Mouse (Mus musculus) small intestine, adult 2 months (tissue): ENCODE measurements around the gene Dnali1. TPM values are rescaled to one million over a fixed set of nuclear protein-coding genes. Genes with fewer than 3 reads are reported as not detected.

Source experiments
- H3K27ac ChIP-seq: fragments of 200-500 bp; 2 replicates; pipeline ENCODE4 v1.5.1; 2012; ENCODE audit warnings: low read depth, low read length, control low read depth, inconsistent platforms; ENCODE audit not compliant: insufficient read depth
- H3K27me3 ChIP-seq: fragments of 200-500 bp; 2 replicates; pipeline ENCODE4 v1.6.1; 2012; ENCODE audit warnings: mild to moderate bottlenecking, moderate library complexity, low read length, inconsistent platforms; ENCODE audit not compliant: control insufficient read depth, insufficient read depth
- H3K36me3 ChIP-seq: fragments of 200-500 bp; 2 replicates; pipeline ENCODE4 v1.6.1; 2012; ENCODE audit warnings: mild to moderate bottlenecking, low read length, control low read depth, inconsistent platforms; ENCODE audit not compliant: control insufficient read depth, insufficient read depth
- H3K4me1 ChIP-seq: fragments of 200-500 bp; 2 replicates; pipeline ENCODE4 v1.6.1; 2012; ENCODE audit warnings: low read length, inconsistent platforms, mixed read lengths; ENCODE audit not compliant: control insufficient read depth, insufficient read depth, insufficient read length
- H3K4me3 ChIP-seq: fragments of 200-500 bp; 2 replicates; pipeline ENCODE4 v1.5.1; 2012; ENCODE audit warnings: low read depth, mild to moderate bottlenecking, control low read depth, inconsistent platforms, low read length, moderate library complexity
- CTCF ChIP-seq: fragments of 200-500 bp; IDR thresholded peaks from 2 replicates; pipeline ENCODE4 v1.5.1; 2012; ENCODE audit warnings: low read depth, mild to moderate bottlenecking, control low read depth, inconsistent platforms, low read length, moderate library complexity, mixed read lengths; ENCODE audit not compliant: insufficient replicate concordance, insufficient read length; ENCODE audit errors: extremely low read depth
- POLR2A ChIP-seq: fragments of 200-500 bp; IDR thresholded peaks from 2 replicates; pipeline ENCODE4 v1.6.1; 2012; ENCODE audit warnings: low read depth, mild to moderate bottlenecking, control low read depth, inconsistent platforms, low read length, moderate library complexity
- WGBS: fragments of 180-500 bp; shearing (Covaris S2); methylation state at CpG from one replicate; pipeline ENCODE4 v1.1.7; 2018; 5-methylcytosine and 5-hydroxymethylcytosine counted together
- polyA plus RNA-seq: library from polyadenylated mRNA; depleted of rRNA; stranded (reverse); fragments of >200 nt; gene quantifications from 2 replicates; pipeline ENCODE4 v1.2.3, GENCODE M21; 2012; rRNA removed

Dnali1 gene
- polyA plus RNA-seq, 1 experiment, result not detected

DNA sequence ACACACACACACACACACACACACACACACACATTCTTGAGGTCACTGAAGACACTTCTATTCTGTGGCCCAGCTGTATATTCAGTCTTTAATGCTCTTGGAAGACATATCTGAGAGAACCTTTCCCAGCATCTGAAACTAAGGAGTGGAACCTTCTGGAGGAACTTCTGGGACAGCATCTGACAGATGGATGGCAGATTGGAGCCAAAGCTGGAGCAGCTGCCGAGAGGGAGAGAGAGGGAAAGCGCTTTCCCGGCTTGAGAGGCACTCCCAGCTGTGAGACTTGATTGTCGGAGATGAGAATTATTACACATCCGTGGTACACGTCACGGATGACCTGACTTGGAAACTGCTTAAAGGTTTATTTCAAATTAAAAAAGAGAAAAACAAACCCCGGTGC is 56.8 kb downstream of the Dnali1 start:
- Histone ChIP-seq H3K36me3 (no peaks in the 10 kb centered on the region), H3K27me3 (no peaks in the 10 kb centered on the region; the same call in 1 of the 2 replicates), H3K27ac (no peak overlapping the region), H3K4me3 (no peak overlapping the region), H3K4me1 (no peaks in the 10 kb centered on the region)
- TF ChIP-seq POLR2A (no peak), CTCF (no peak)
- 54% methylated on average over 8 of the region's 8 CpGs for WGBS

DNA sequence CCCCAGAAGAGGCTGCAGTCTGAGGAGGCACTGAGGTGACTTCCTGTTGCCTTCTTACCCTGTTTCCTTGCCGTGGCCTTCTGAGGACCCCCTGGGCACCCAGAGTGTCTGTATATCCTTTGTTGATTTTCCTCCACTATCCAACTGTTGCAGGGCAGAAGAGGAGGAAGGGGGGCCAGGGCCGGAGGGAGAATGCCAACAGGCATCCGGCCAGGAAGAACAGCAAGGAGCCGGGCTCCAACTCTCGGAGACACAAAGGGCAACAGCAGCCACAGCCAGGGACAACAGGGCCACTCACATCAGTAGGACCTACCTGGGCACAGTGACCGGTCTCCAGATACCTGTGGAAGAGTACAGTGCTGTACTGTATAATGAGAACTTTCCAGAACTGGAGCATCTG is 57.3 kb downstream of the Dnali1 start:
- Histone ChIP-seq H3K4me1 (peaks cover 3% of the 10 kb centered on the region; the same call in 1 of the 2 replicates), H3K27ac (no peak overlapping the region), H3K36me3 (no peaks in the 10 kb centered on the region), H3K4me3 (no peak overlapping the region), H3K27me3 (no peaks in the 10 kb centered on the region; the same call in 1 of the 2 replicates)
- TF ChIP-seq POLR2A (no peak), CTCF (no peak)
- 59% methylated on average over 6 of the region's 6 CpGs for WGBS

DNA sequence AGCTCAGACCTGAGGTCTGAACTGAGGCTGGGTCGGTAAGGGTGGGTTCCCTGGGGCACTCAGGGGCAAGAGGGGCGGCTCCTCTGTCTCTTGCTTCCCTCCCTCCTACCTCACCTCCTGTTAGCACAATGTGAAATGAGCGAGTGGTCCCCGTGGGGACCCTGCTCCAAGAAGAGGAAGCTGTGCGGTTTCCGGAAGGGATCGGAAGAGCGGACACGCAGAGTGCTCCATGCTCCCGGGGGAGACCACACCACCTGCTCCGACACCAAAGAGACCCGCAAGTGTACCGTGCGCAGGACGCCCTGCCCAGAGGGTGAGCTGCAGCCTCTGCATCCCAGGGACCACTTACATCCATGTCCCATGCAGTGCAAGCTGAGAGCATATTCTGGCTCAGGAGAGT is 58.0 kb downstream of the Dnali1 start:
- H3K4me1 ChIP-seq, result peaks cover 3% of the 10 kb centered on the region; the same call in 1 of the 2 replicates
- H3K4me3 ChIP-seq, result no peak overlapping the region
- no peaks in the 10 kb centered on the region for H3K36me3 ChIP-seq
- 51% methylated on average over 15 of the region's 15 CpGs for WGBS
- TF ChIP-seq CTCF, result no peak
- TF ChIP-seq POLR2A, result no peak
- no peak overlapping the region for H3K27ac ChIP-seq
- H3K27me3 ChIP-seq, result no peaks in the 10 kb centered on the region; the same call in 1 of the 2 replicates

Other genes with a start within 250 kb of the Dnali1 start
- 22.4 and 24.3 TPM in 2 replicates for gene Yrdc, start 215.0 kb downstream of the Dnali1 start, polyA plus RNA-seq
- gene 1110065P20Rik, start 214.5 kb downstream of the Dnali1 start, polyA plus RNA-seq, result 29.9 and 31.4 TPM in 2 replicates
- gene Maneal, start 203.5 kb downstream of the Dnali1 start, polyA plus RNA-seq, result 0.25 and 0.33 TPM in 2 replicates
- gene Epha10, start 184.8 kb downstream of the Dnali1 start, polyA plus RNA-seq, result not detected in 2 replicates
- gene 9930104L06Rik, start 128.7 kb downstream of the Dnali1 start, polyA plus RNA-seq, result 5.2 and 7.1 TPM in 2 replicates
- gene Cdca8, start 126.4 kb downstream of the Dnali1 start, polyA plus RNA-seq, result 8.4 and 18.7 TPM in 2 replicates
- gene Rspo1, start 79.3 kb downstream of the Dnali1 start, polyA plus RNA-seq, result 0.60 and 1.6 TPM in 2 replicates
- gene Gnl2, start 49.1 kb downstream of the Dnali1 start, polyA plus RNA-seq, result 1.5 and 3.5 TPM in 2 replicates
- 4.2 and 6.2 TPM in 2 replicates for gene Snip1, start 969 bp upstream of the Dnali1 start, polyA plus RNA-seq
- 3.5 and 9.1 TPM in 2 replicates for gene Meaf6, start 19.4 kb upstream of the Dnali1 start, polyA plus RNA-seq
- 27.1 and 36.7 TPM in 2 replicates for gene Zc3h12a, start 62.1 kb upstream of the Dnali1 start, polyA plus RNA-seq